Mouse (Mus musculus): ENCODE results near the gene Gm49380. TPM values are rescaled to one million over a fixed set of nuclear protein-coding genes. Genes with fewer than 3 reads are reported as not detected.

The Gm49380 gene
- total and polyA plus RNA-seq, 2 experiments, result 0.09 TPM; not detected in 1

DNA sequence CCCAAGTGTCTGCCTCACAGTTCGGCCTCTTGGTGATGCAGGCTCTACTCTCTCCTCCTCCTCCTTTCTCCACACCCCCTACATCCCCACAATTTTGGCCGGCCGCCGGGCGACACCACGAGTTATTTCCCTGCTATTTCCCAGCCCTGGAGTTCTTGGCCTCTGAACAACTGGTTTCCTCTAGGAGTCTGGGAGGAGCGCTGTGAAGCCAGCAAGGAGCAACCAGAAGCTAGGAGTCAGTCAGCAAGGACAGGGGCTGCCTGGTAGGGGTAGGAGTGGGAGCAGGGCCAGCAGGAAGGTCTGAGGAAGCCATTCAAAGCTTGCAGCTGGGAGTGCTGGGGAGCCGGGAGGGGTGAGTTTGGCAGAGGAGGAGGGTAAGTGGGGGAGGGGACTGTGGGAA, 6.2 kb downstream of the Gm49380 start, which contains the start of gene C1qtnf5:
Gene C1qtnf5 (plus strand): TSS at position 136 of the 400 bp plus-strand sequence.
- H3K9ac ChIP-seq (ENCODE audit: low read depth, low read length), result peak within 1 kb of the TSS; percentile 28
- H3K79me2 ChIP-seq (ENCODE audit: control insufficient read depth, insufficient read depth, low read length), result peaks cover 5% of the 10 kb centered on the region; the same call in 1 of the 2 replicates
- 79% methylated on average over 8 of the region's 8 CpGs for WGBS
- peak within 1 kb of the TSS; percentile 32; the same call in 1 of the 2 replicates for H3K4me3 ChIP-seq (ENCODE audit: insufficient read depth, low read depth, low read length)
- no peaks in the 10 kb centered on the region for H3K27me3 ChIP-seq (ENCODE audit: control insufficient read depth, insufficient read depth, low read length)
- no peaks in the 10 kb centered on the region for H3K36me3 ChIP-seq (ENCODE audit: control insufficient read depth, insufficient read depth, low read length)
- no peaks in the 10 kb centered on the region for H3K4me1 ChIP-seq (ENCODE audit: control insufficient read depth, insufficient read depth, low read length)
- TF ChIP-seq POLR2A (IDR thresholded peaks at IDR 0.05; ENCODE audit: extremely low read depth, insufficient read depth, low read length), result no peak
- TF ChIP-seq CTCF (IDR thresholded peaks at IDR 0.05; ENCODE audit: low read depth, low read length), result no peak
- peak; percentile 31 for DNase-seq (ENCODE audit: extremely low read depth, low read depth, low spot score)
- H3K27ac ChIP-seq (replicated peaks; ENCODE audit: insufficient read depth, low read depth, low read length), result peak within 1 kb of the TSS; percentile 6; the same call in 1 of the 2 replicates

DNA sequence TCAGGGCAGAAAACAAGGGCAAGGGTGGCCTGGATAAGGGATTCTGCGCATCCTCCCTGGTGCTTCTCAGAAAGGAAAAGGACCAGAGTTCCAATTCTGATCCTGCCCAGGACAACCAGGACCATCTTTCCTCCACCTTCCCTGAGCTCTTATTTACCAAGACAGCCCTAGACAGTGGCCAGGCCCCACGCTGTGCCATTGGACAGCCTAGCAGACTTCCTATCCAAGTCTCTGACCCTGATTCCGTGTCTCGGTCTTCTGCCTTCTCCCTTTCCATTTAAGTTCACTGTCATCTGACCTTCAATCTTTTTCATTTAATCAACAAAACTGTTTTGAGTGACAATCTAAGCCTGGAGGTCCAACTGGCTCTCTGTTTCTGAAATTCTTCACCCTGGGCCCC, 6.7 kb downstream of the Gm49380 start:
- peaks cover 5% of the 10 kb centered on the region; the same call in 1 of the 2 replicates for H3K79me2 ChIP-seq (ENCODE audit: control insufficient read depth, insufficient read depth, low read length)
- H3K27ac ChIP-seq (replicated peaks; ENCODE audit: insufficient read depth, low read depth, low read length), result no peak overlapping the region
- WGBS, result 87% methylated on average over 4 of the region's 4 CpGs
- TF ChIP-seq POLR2A (IDR thresholded peaks at IDR 0.05; ENCODE audit: extremely low read depth, insufficient read depth, low read length), result no peak
- TF ChIP-seq CTCF (IDR thresholded peaks at IDR 0.05; ENCODE audit: low read depth, low read length), result no peak
- no peaks in the 10 kb centered on the region for H3K36me3 ChIP-seq (ENCODE audit: control insufficient read depth, insufficient read depth, low read length)
- no peak overlapping the region for H3K4me3 ChIP-seq (ENCODE audit: insufficient read depth, low read depth, low read length)
- H3K9ac ChIP-seq (ENCODE audit: low read depth, low read length), result no peak overlapping the region
- no peaks in the 10 kb centered on the region for H3K4me1 ChIP-seq (ENCODE audit: control insufficient read depth, insufficient read depth, low read length)
- no peak for DNase-seq (ENCODE audit: extremely low read depth, low read depth, low spot score)
- no peaks in the 10 kb centered on the region for H3K27me3 ChIP-seq (ENCODE audit: control insufficient read depth, insufficient read depth, low read length)

DNA sequence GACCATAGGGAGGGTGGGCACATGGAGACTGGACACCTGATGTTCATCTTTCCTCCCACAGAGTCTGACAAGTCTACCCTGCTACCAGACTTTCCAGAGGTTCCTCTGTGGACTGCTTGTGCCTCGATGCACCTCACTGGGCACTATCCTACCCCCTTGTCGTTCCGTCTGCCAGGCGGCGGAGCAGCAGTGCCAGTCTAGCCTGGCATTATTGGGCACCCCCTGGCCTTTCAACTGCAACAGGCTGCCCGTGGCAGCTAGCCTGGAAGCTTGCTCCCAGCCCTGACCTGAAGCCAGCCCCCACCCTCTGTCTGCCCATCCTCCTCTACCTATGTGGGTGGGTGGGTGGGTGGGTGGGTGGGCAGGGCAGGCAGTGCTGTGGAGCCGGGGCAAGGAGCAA, 7.1 kb downstream of the Gm49380 start:
- Histone ChIP-seq H3K36me3 (ENCODE audit: control insufficient read depth, insufficient read depth, low read length) (no peaks in the 10 kb centered on the region), H3K27me3 (ENCODE audit: control insufficient read depth, insufficient read depth, low read length) (no peaks in the 10 kb centered on the region), H3K79me2 (ENCODE audit: control insufficient read depth, insufficient read depth, low read length) (peaks cover 5% of the 10 kb centered on the region; the same call in 1 of the 2 replicates), H3K4me3 (ENCODE audit: insufficient read depth, low read depth, low read length) (no peak overlapping the region), H3K4me1 (ENCODE audit: control insufficient read depth, insufficient read depth, low read length) (no peaks in the 10 kb centered on the region), H3K9ac (ENCODE audit: low read depth, low read length) (no peak overlapping the region), H3K27ac (replicated peaks; ENCODE audit: insufficient read depth, low read depth, low read length) (no peak overlapping the region)
- DNase-seq (ENCODE audit: extremely low read depth, low read depth, low spot score), result no peak
- no peak for TF ChIP-seq CTCF (IDR thresholded peaks at IDR 0.05; ENCODE audit: low read depth, low read length)
- TF ChIP-seq POLR2A (IDR thresholded peaks at IDR 0.05; ENCODE audit: extremely low read depth, insufficient read depth, low read length), result no peak
- WGBS, result 86% methylated on average over 7 of the region's 7 CpGs

DNA sequence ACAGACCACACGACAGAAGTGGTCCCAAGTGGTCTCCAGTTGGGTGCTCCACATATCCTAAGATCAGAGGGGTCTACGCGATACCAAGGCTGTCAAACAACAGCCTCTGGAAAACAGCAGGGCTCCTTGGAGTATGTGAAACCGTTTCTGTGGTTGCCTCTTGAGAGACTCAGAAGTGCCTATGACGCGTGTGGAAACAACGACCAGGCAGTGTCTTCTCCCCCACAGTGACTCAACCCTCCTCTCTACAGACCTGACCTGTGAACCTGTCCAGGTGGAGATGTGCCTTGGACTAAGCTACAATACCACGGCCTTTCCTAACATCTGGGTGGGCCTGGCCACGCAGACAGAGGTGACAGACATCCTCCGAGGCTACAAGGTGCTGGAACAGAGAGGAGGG, 7.5 kb downstream of the Gm49380 start:
- Histone ChIP-seq H3K79me2 (ENCODE audit: control insufficient read depth, insufficient read depth, low read length) (peaks cover 5% of the 10 kb centered on the region; the same call in 1 of the 2 replicates), H3K36me3 (ENCODE audit: control insufficient read depth, insufficient read depth, low read length) (no peaks in the 10 kb centered on the region), H3K27ac (replicated peaks; ENCODE audit: insufficient read depth, low read depth, low read length) (no peak overlapping the region), H3K4me1 (ENCODE audit: control insufficient read depth, insufficient read depth, low read length) (no peaks in the 10 kb centered on the region), H3K4me3 (ENCODE audit: insufficient read depth, low read depth, low read length) (no peak overlapping the region), H3K9ac (ENCODE audit: low read depth, low read length) (no peak overlapping the region), H3K27me3 (ENCODE audit: control insufficient read depth, insufficient read depth, low read length) (no peaks in the 10 kb centered on the region)
- no peak for DNase-seq (ENCODE audit: extremely low read depth, low read depth, low spot score)
- 90% methylated on average over 10 of the region's 10 CpGs for WGBS
- TF ChIP-seq CTCF (IDR thresholded peaks at IDR 0.05; ENCODE audit: low read depth, low read length), result no peak
- TF ChIP-seq POLR2A (IDR thresholded peaks at IDR 0.05; ENCODE audit: extremely low read depth, insufficient read depth, low read length), result no peak

DNA sequence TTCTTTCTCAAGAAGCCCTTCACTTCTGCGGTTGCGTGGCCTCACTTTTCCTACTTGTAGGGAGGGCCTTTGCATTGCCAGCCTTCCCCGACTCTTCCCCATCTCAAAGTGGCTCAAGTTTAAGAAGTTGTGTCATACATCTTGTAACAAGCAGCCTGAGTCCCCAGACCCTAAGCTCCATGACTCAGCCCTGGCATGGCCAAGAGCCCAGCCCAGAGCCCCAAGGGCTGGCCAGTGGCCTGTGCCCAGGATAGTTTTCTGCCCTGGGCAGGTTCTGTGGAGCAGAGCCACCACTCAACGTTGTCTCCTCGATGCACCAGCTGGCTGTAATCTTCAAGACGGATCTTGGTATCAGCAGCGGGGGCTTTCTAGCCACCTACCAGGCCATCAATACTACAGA, 8.4 kb downstream of the Gm49380 start:
- Histone ChIP-seq H3K4me1 (ENCODE audit: control insufficient read depth, insufficient read depth, low read length) (no peaks in the 10 kb centered on the region), H3K79me2 (ENCODE audit: control insufficient read depth, insufficient read depth, low read length) (peaks cover 5% of the 10 kb centered on the region; the same call in 1 of the 2 replicates), H3K36me3 (ENCODE audit: control insufficient read depth, insufficient read depth, low read length) (no peaks in the 10 kb centered on the region), H3K9ac (ENCODE audit: low read depth, low read length) (no peak overlapping the region), H3K4me3 (ENCODE audit: insufficient read depth, low read depth, low read length) (no peak overlapping the region), H3K27me3 (ENCODE audit: control insufficient read depth, insufficient read depth, low read length) (no peaks in the 10 kb centered on the region), H3K27ac (replicated peaks; ENCODE audit: insufficient read depth, low read depth, low read length) (no peak overlapping the region)
- DNase-seq (ENCODE audit: extremely low read depth, low read depth, low spot score), result no peak
- TF ChIP-seq CTCF (IDR thresholded peaks at IDR 0.05; ENCODE audit: low read depth, low read length), result no peak
- TF ChIP-seq POLR2A (IDR thresholded peaks at IDR 0.05; ENCODE audit: extremely low read depth, insufficient read depth, low read length), result no peak
- whole genome bisulfite sequencing, result 96% methylated on average over 7 of the region's 7 CpGs

DNA sequence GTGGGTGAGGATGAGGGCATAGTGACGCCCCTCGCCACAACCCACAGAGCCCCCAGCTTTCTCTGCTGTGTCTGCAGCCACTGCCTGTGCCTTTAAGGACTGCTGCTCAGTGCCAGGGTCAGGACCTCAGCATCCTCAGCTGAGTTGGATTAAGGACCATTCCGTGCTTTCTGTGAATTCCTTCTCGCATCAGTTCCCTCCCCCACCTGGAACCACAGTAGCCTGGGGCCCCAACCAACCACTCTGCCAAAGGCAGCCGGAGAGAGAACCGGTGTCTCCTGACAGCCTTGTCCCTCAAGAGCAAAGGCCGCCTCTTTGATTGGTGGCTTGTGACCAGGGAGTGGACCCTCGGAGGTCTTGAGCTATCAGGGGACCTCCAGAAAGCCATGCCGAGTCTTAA, 11.8 kb downstream of the Gm49380 start, which contains the start of gene Mfrp:
Gene Mfrp (plus strand): TSS at position 240 of the 400 bp plus-strand sequence.
- H3K27me3 ChIP-seq (ENCODE audit: control insufficient read depth, insufficient read depth, low read length), result no peaks in the 10 kb centered on the region
- no peak within 1 kb of the TSS for H3K4me3 ChIP-seq (ENCODE audit: insufficient read depth, low read depth, low read length)
- DNase-seq (ENCODE audit: extremely low read depth, low read depth, low spot score), result no peak
- WGBS, result 93% methylated on average over 9 of the region's 9 CpGs
- TF ChIP-seq CTCF (IDR thresholded peaks at IDR 0.05; ENCODE audit: low read depth, low read length), result no peak
- no peak for TF ChIP-seq POLR2A (IDR thresholded peaks at IDR 0.05; ENCODE audit: extremely low read depth, insufficient read depth, low read length)
- no peaks in the 10 kb centered on the region for H3K4me1 ChIP-seq (ENCODE audit: control insufficient read depth, insufficient read depth, low read length)
- H3K79me2 ChIP-seq (ENCODE audit: control insufficient read depth, insufficient read depth, low read length), result no peaks in the 10 kb centered on the region
- H3K36me3 ChIP-seq (ENCODE audit: control insufficient read depth, insufficient read depth, low read length), result no peaks in the 10 kb centered on the region
- no peak within 1 kb of the TSS for H3K9ac ChIP-seq (ENCODE audit: low read depth, low read length)
- no peak within 1 kb of the TSS for H3K27ac ChIP-seq (replicated peaks; ENCODE audit: insufficient read depth, low read depth, low read length)

Data from liver, adult 2 months (tissue).